Mouse (Mus musculus) cerebellum, adult 2 months (tissue): Measurements from ENCODE around the gene Arl5a. TPM values are rescaled to one million over a fixed set of nuclear protein-coding genes. Genes with fewer than 3 reads are reported as not detected.
A peak's percentile ranks its signal among the peaks of the same experiment; 100 is the strongest.

ENCODE experiments used
- DNase-seq, 2 experiments: peaks; one replicate each; pipeline ENCODE4 v3.0.0; 2021
- H3K27ac ChIP-seq: fragments of 200-500 bp; 2 replicates; pipeline ENCODE4 v1.5.1; 2012; ENCODE audit warnings: low read length, control low read depth, inconsistent platforms; ENCODE audit not compliant: insufficient read depth
- H3K27me3 ChIP-seq: fragments of 200-500 bp; 2 replicates; pipeline ENCODE4 v1.6.1; 2012; ENCODE audit warnings: inconsistent platforms, mild to moderate bottlenecking, low read length, moderate library complexity; ENCODE audit not compliant: control insufficient read depth, insufficient read depth
- H3K4me1 ChIP-seq: fragments of 200-500 bp; 2 replicates; pipeline ENCODE4 v1.6.1; 2011; ENCODE audit warnings: low read length; ENCODE audit not compliant: control insufficient read depth, insufficient read depth
- H3K4me3 ChIP-seq: fragments of 200-500 bp; replicated peaks from 2 replicates; pipeline ENCODE3; 2011; ENCODE audit warnings: mild to moderate bottlenecking, low read depth, low read length, control low read depth; ENCODE audit not compliant: insufficient read depth
- CTCF ChIP-seq: fragments of 200-500 bp; IDR thresholded peaks from 2 replicates; pipeline ENCODE4 v1.5.1; 2011; ENCODE audit warnings: low read depth, mild to moderate bottlenecking, control low read depth, low read length, moderate library complexity, borderline replicate concordance; ENCODE audit not compliant: insufficient read depth
- POLR2A ChIP-seq: fragments of 200-500 bp; IDR thresholded peaks from 2 replicates; pipeline ENCODE4 v1.6.1; 2011; ENCODE audit warnings: low read length, control low read depth, borderline replicate concordance; ENCODE audit not compliant: insufficient read depth
- WGBS: fragments of 180-500 bp; shearing (Covaris S2); methylation state at CpG from one replicate; pipeline ENCODE4 v1.1.7; 2018; 5-methylcytosine and 5-hydroxymethylcytosine counted together
- polyA plus RNA-seq: library from polyadenylated mRNA; depleted of rRNA; stranded (reverse); fragments of >200 nt; gene quantifications from 2 replicates; pipeline ENCODE4 v1.2.3, GENCODE M21; 2012

The Arl5a gene
- polyA plus RNA-seq, 1 experiment, result 57.3 TPM

- no peak for TF ChIP-seq CTCF
- TF ChIP-seq POLR2A, result no peak
Measured at GRCm38 (mm10) chr2:52448916-52449315, 24.2 kb upstream of the Arl5a start.

GRCm38 (mm10) chr2:52446648-52447047 is 21.9 kb upstream of the Arl5a start:
- Histone ChIP-seq H3K27ac (no peak overlapping the region), H3K4me1 (peaks cover 3% of the 10 kb centered on the region; the same call in 1 of the 2 replicates), H3K27me3 (no peaks in the 10 kb centered on the region), H3K4me3 (no peak overlapping the region)
- no peak for DNase-seq
- TF ChIP-seq POLR2A, result no peak
- TF ChIP-seq CTCF, result no peak
- WGBS, result 90% methylated on average over 5 of the region's 5 CpGs

More at GRCm38 (mm10) chr2:52448916-52449315, 24.2 kb upstream of the Arl5a start:
- no peak for DNase-seq
- peaks cover 3% of the 10 kb centered on the region; the same call in 1 of the 2 replicates for H3K4me1 ChIP-seq
- 59% methylated on average over 1 of the region's 1 CpGs for WGBS
- no peak overlapping the region for H3K4me3 ChIP-seq
- no peaks in the 10 kb centered on the region for H3K27me3 ChIP-seq
- no peak overlapping the region for H3K27ac ChIP-seq

GRCm38 (mm10) chr2:52442125-52442524 is 17.4 kb upstream of the Arl5a start:
- WGBS, result 49% methylated on average over 5 of the region's 5 CpGs
- Histone ChIP-seq H3K27me3 (no peaks in the 10 kb centered on the region), H3K27ac (no peak overlapping the region), H3K4me1 (peaks cover 10% of the 10 kb centered on the region), H3K4me3 (no peak overlapping the region)
- no peak for DNase-seq
- TF ChIP-seq CTCF (no peak), POLR2A (no peak)

- 78% methylated on average over 4 of the region's 4 CpGs for WGBS
- no peak overlapping the region for H3K4me3 ChIP-seq
- peaks cover 14% of the 10 kb centered on the region for H3K4me1 ChIP-seq
- H3K27me3 ChIP-seq, result no peaks in the 10 kb centered on the region
- TF ChIP-seq CTCF, result no peak
- no peak for TF ChIP-seq POLR2A
- no peak overlapping the region for H3K27ac ChIP-seq
- DNase-seq, result no peak
Measured at GRCm38 (mm10) chr2:52440420-52441015, 15.8 kb upstream of the Arl5a start.

- no peak overlapping the region for H3K4me3 ChIP-seq
- no peak overlapping the region for H3K27ac ChIP-seq
- no peak for DNase-seq
- TF ChIP-seq CTCF (no peak), POLR2A (no peak)
- WGBS, result 79% methylated on average over 4 of the region's 4 CpGs
- peaks cover 14% of the 10 kb centered on the region for H3K4me1 ChIP-seq
- no peaks in the 10 kb centered on the region for H3K27me3 ChIP-seq
Measured at GRCm38 (mm10) chr2:52438437-52438836, 13.7 kb upstream of the Arl5a start.

- DNase-seq, result peak; percentile 72 to 76
- TF ChIP-seq CTCF (no peak), POLR2A (no peak)
- peaks cover 14% of the 10 kb centered on the region for H3K4me1 ChIP-seq
- peak overlapping the region; percentile 28; the same call in 1 of the 2 replicates for H3K27ac ChIP-seq
- H3K4me3 ChIP-seq, result no peak overlapping the region
- H3K27me3 ChIP-seq, result no peaks in the 10 kb centered on the region
- WGBS, result 6% methylated on average over 6 of the region's 6 CpGs
Measured at GRCm38 (mm10) chr2:52438013-52438412, 13.3 kb upstream of the Arl5a start.

GRCm38 (mm10) chr2:52435919-52436632 is 11.4 kb upstream of the Arl5a start:
- no peak overlapping the region for H3K4me3 ChIP-seq
- H3K27me3 ChIP-seq, result no peaks in the 10 kb centered on the region
- no peak for DNase-seq
- TF ChIP-seq CTCF (no peak), POLR2A (no peak)
- 44% methylated on average over 14 of the region's 14 CpGs for WGBS
- H3K4me1 ChIP-seq, result peaks cover 14% of the 10 kb centered on the region
- H3K27ac ChIP-seq, result peak overlapping the region; percentile 48; the same call in 1 of the 2 replicates

GRCm38 (mm10) chr2:52433365-52433764 is 8.7 kb upstream of the Arl5a start:
- Histone ChIP-seq H3K4me1 (peaks cover 11% of the 10 kb centered on the region; the same call in 1 of the 2 replicates), H3K4me3 (no peak overlapping the region), H3K27ac (no peak overlapping the region), H3K27me3 (no peaks in the 10 kb centered on the region)
- no peak for DNase-seq
- no peak for TF ChIP-seq CTCF
- 59% methylated on average over 7 of the region's 7 CpGs for WGBS
